Mouse (Mus musculus) erythroblast, adult 5-6 weeks (primary cell): ENCODE data around the gene Lekr1. TPM values are rescaled to one million over a fixed set of nuclear protein-coding genes. Genes with fewer than 3 reads are reported as not detected.

ENCODE experiments used
- ATAC-seq: replicated peaks from 2 replicates; pipeline ENCODE4 v1.8.0; 2016; ENCODE audit warnings: moderate number of reproducible peaks, mild to moderate bottlenecking, moderate TSS enrichment, inconsistent platforms; ENCODE audit not compliant: poor library complexity, low FRiP score, severe bottlenecking
- total RNA-seq, 2 experiments: library from RNA; stranded (forward) in 1 of 2; stranded (reverse) in 1 of 2; fragments of 150-400 nt in 1 of 2; fragments of 200-764, 138-1000 nt in 1 of 2; gene quantifications; 2 replicates each; pipeline versions ENCODE4 v1.2.3 to v1.2.4; 2015 to 2017; ENCODE audit warnings: low replicate concordance in 2 of 2

Lekr1 gene
- total RNA-seq, 2 experiments from 2014 or later: 0.51 TPM; not detected in 1

- ATAC-seq: no peak
Observed at GRCm38 (mm10) chr3:65861471-65861881, 195.4 kb downstream of the Lekr1 start.

- peak; percentile 75 for ATAC-seq
Observed at GRCm38 (mm10) chr3:65863297-65863696, 197.3 kb downstream of the Lekr1 start.

- no peak for ATAC-seq
Observed at GRCm38 (mm10) chr3:65863762-65864377, 197.8 kb downstream of the Lekr1 start.

GRCm38 (mm10) chr3:65868931-65869330, 202.9 kb downstream of the Lekr1 start:
- ATAC-seq: no peak

GRCm38 (mm10) chr3:65869724-65870123, 203.7 kb downstream of the Lekr1 start:
- no peak for ATAC-seq

- no peak for ATAC-seq
Observed at GRCm38 (mm10) chr3:65871188-65871603, 205.2 kb downstream of the Lekr1 start.

GRCm38 (mm10) chr3:65871609-65872272, 205.7 kb downstream of the Lekr1 start:
- ATAC-seq: no peak

GRCm38 (mm10) chr3:65873093-65873830, 207.2 kb downstream of the Lekr1 start:
- ATAC-seq: no peak

Other genes with a start within 250 kb of the Lekr1 start
- 2.9 and 4.2 TPM in 2 replicates for gene Tiparp, start 137.8 kb upstream of the Lekr1 start, total RNA-seq (2015; ENCODE audit: low replicate concordance)
- gene Tiparp, start 137.8 kb upstream of the Lekr1 start, total RNA-seq (2017; ENCODE audit: low replicate concordance): 3.0 and 5.6 TPM in 2 replicates